Mouse (Mus musculus) cerebellum, adult 9-10 months (tissue): ENCODE results near the gene Zfr.
"Not testable (repeated sequence)": the region's sequence is repeated elsewhere in the genome, so short reads cannot be mapped to it uniquely, and the experiment has no call there.

Experiments
- DNase-seq: peaks from one replicate; pipeline ENCODE4 v3.0.0; 2022

Zfr gene

DNA sequence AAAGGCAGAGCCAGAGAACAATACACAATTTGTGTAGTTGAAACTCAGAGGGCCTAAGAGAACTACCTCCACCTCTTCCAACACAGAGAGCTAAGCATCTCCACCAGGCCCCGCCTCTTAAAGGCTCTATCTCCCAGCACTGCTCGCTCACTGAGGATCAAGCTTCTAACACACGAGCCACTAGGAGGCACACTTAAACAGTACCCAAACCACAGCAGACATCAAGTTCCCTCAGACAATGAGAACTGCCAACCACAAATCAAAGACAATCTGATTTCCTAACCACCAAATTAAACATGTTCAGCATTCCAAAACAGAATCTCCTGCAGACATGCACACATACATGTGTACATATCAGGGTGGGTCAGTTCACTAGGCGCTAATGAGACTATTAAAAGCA, 9.4 kb upstream of the Zfr start:
- no peak for DNase-seq

DNA sequence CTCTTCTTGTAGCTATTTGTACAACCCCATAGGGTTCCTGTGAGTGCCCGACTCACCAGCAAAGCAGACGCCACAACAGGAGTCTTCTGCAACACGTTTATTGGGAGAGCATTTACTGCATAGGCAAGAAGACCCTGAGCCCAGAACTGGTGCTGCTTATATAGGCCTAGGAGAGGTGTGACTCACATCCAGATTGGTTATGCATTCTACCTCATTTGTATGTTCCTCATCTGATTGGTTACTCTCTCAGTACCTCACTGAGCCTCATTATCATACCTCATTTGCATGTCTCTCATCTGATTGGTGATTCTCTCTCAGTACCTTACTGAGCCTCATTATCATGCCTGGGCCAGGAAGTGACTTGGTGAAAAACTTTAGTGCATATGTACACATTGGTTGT, 8.7 kb upstream of the Zfr start:
- not testable (repeated sequence) for DNase-seq

DNA sequence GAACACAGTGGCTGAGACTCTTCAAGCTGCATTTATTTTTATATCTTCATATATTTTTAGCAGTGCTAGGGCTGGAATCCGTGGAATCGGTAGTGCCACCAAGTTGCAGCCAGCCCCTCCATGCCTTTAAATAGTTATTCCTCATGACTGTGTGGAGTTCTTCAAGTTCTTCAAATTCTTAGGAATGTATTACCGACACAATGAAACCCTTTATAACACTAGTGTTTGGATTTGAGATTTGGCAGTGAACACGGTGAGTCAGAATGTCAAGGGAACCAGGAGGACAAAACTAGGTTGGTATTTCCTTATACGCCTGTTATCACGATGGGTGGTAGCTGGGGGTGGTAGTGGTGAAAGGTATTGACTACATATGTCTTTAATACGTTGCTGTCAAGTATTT, 6.4 kb upstream of the Zfr start:
- DNase-seq, result no peak

DNA sequence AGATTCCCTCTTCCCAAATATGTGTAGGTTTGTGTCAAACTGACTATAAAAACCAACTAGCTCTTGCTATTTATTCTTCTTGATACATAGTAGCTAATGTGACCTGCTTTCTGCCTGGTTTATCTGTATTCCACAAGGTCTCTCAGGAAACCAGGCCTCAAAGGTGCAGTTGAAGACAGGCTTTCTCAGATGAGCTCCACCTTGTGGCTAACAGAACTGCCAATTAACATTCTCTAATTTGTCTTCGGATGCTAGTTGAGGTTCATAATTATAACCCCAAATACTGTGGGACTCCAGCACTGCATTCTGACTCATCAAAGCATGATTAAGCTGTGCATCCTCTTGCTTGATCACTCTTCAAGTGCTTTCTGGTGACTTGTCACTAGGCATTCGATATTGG, 4.2 kb upstream of the Zfr start:
- peak; percentile 52 for DNase-seq

DNA sequence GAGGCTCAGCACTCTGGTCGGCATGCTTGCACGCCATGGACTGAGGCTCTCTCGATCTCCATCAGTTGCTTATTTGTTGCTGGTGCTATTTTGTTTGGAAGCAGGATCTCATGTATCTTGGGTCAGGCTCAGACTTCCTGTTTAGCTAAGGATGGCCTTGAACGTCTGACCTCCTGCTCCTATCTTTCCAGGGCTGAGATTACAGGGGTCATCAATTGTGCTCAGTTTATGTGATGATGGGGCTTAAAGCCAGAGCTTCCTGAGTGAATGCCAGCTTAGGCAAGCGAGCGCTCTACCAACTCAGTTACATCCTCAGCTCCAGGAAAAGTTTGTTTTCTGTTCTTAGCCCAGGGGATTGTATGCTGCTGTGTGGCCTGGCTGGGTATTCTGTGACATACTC, 3.1 kb upstream of the Zfr start:
- DNase-seq, result no peak

DNA sequence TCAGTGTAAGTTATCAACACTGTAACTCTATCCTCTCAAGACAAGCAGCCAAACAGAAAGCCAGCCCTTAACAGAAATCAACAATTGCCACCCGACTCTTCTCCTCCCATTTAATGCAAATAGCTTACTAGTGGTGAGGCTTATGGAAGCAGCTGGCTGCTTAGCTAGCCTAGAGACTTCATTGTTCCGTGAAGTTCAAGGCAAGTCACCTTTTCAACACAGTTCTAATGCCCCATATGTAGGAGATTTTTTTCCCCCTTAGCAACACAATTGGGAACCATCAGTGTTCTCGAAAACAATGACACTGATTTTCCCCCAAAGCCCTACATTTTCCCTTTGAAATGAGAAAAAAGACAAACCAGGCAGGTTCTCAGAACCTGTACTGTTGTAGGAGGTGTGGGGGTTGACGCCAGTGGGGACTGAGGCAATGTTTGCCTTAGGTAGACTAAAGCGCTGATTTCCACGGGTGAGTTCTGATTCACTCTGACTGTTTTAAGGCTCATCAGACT, 1.9 kb upstream of the Zfr start:
- no peak for DNase-seq

DNA sequence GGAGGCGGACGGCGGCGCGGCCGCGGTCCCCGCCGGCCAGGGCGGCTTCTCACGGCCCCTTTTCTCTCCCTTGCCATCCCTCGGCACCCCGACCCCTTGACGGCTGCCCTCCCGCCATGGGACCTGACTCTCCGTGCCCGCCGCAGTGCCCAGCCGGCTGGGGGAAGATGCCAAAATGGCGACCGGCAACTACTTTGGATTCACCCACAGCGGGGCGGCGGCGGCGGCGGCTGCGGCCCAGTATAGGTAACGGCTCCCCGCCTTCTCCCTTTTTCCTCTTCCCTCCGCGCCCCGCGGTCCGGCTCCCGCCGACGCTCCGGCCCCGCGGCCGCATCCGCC, 431 bp downstream of the Zfr start:
- DNase-seq, result no peak

DNA sequence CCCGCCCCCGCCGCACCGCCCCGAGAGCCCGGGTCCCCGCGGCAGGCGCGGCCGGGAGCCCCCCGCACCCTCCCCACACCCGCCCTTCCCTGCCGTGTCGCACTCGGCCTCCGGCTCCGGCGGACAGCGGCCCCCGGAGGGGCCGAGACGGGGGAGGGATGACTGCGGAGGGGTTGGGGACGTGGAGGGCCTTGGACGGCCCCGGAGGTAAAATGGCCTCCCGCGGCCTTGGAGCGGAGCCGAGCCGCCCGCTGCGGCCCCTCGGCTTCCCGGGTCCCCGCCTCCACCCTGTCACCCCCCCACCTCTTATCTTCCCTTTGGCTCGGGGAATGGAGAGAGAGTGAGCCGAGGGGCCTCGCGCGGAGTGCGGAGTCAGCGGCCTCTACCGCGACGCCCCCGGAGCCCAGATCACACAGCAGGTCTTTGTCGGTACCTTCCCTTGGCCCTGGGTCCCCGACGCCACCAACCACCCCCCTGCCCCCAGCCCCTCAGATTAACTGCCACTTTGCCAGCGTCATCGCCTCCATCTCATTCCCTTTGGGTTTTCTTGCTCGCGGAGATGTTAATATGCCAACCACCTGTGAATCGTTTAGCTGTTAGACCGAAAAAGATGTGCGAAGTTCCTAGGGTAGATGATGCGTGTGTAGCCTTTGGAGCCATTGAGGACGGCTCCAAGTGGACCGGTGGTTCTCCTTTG, 949 bp downstream of the Zfr start:
- DNase-seq, result peak; percentile 62

DNA sequence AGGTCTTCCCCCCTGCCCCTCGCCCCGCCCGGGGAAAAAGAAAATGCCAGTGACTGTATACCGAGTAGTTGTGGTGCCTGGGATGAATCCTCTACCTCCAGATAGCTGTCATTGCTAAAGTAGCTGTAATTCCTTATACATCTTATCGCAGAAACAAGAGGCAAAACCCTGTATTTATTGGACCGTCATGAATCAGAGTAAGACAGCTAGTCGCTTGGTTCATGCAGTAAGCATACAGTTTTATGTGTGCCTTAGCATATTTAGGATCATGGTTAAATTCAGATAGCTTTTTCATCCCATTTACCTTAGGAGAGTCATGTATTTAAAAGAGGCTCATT, 1.5 kb downstream of the Zfr start:
- DNase-seq, result no peak

DNA sequence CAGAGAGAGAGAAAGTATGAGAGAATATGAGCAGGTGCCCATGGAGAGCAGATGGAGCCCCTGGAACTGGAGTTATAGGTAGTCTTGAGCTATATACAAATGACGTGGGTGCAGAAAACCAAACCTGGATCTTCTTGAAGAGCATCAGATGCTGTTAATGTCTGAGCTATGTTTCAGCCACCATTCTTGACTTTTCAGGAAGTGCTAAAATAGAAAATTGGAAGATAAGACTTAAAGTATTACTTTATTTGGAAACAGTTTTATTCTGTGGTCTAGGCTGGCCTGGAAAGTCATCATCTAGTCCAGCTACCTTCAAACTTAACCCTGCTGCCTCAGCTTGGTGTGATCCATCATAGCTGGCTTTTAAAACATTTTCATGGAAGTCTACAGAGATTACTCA, 7.3 kb downstream of the Zfr start:
- DNase-seq, result no peak

DNA sequence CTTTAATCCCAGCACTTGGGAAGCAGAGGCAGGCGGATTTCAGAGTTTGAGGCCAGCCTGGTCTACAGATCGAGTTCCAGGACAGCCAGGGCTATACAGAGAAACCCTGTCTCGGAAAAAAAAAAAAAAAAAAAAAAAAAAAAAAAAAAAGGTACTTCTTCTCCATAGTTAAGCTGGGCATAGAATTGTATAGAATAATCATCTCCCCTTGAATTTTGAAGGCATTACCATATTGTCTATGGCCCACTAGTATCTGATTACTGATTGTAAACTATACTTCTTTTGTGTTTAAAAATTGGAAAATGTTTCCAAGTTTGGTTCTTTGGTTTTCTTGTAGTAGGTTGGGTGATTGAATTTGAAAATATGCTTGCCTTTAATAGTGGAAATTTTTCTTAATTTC, 13.2 kb downstream of the Zfr start:
- not testable (repeated sequence) for DNase-seq

DNA sequence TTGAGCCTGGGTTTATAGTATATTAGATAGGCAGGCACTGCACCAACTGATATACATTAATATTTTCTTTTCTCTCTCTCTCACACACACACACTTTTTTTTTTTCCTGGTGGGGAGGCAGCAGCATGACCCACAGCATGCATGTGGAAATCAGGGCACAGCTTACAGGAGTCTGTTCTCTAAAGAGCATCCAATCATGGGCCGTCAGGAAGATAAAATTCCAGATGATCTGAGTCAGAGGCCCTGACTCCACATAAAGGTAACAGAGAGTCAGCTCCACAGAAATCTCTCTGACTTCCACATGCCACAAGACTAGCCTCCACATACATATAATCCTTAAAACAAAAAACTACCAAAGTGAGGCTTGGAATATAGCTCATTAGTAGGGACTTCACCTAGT, 16.9 kb downstream of the Zfr start:
- no peak for DNase-seq

DNA sequence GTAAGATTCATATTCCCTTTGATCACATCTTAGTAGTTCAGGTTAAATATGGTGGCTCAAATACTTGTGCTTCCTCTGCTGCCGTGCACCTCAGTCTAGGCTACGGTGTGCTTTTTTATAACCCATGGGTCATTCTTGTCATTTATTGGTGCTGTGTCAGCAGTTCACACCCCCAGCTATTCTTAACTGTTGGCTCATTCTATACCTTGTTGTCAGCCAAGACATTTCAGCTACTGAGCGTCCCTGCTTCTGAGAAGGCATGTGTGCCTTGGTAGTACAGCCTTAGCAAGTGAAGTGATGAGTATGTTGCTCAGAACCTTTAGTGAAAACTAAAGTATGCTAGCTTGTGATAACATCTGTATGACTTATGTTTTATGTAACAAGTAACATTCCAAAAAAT, 17.7 kb downstream of the Zfr start:
- peak; percentile 67 for DNase-seq

DNA sequence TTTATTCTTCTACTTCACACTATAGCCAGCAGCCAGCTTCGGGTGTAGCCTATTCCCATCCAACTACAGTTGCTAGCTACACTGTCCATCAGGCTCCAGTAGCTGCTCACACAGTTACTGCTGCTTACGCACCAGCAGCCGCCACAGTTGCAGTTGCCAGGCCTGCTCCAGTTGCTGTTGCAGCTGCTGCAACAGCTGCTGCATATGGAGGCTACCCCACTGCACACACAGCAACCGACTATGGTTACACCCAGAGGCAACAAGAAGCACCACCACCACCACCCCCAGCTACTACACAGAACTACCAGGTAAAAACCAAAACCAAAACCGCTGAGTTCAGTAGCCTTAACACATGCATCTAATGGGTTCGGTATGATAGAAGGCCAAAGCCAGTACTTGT, 18.7 kb downstream of the Zfr start:
- no peak for DNase-seq

DNA sequence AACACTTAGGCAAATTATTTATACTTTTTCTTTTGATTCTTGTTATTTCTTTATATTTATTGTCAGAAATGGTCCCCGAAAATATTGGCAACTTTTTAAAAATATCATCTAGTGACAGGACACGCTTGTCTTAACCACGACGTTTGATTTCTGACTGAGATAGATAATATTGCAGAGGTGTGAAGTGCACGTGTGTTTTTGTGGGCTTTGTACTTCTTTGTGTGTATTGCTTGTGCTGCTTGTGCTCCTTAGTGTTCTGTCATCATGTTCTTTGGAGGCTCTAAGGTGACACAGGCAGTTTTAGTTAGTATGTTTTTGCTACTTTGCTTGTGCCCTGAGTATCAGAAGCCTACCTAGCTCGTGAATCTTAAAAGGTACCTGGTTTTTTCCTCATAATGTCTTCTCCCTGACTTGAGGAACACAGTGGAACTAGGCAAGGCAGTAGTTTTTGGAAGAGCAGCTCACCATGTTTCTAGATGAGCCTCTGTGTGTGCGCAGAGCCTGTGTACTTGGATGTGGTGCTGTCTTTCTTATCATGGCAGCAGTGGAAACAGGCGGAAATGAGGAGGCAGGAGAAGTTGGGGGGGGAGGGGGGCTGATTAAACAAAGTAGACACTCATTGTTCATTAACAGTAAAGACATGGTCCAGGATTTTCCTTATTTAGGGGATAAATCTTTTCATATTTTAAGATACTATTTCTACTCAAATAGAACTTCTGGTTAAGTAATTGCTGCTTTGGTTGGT, 23.5 kb downstream of the Zfr start:
- no peak for DNase-seq

DNA sequence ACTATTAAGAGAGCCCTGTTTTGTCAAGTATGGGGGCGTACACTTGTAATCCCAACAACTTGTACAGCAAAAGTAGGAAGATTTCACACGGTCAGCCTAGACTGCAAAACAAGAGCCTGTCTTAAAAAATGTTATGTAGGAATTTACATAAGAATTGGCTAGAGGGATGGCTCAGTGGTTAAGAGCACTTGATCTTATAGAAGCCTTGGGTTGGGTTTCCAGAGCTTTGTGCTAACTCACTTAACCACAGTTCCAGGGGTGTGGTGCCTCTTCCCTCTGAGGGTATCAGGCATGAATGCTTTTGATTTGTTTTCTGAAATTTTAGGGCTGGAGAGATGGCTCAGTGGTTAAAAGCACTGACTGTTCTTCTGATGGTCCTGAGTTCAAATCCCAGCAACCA, 29.8 kb downstream of the Zfr start:
- DNase-seq, result no peak

DNA sequence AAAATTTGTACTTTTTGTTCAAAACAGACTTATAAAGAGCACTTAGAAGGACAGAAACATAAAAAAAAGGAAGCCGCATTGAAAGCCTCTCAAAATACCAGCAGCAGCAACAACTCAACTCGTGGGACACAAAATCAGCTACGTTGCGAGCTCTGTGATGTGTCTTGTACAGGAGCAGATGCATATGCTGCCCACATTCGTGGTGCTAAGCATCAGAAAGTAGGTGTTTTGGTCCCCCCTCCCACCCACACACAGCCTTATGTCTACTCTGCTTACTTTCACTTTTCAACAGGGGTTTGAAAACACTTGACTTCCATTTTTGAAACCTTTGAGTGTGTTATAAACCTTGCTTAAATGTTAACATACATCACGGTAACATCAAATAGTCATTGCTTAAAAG, 31.9 kb downstream of the Zfr start:
- DNase-seq, result no peak

DNA sequence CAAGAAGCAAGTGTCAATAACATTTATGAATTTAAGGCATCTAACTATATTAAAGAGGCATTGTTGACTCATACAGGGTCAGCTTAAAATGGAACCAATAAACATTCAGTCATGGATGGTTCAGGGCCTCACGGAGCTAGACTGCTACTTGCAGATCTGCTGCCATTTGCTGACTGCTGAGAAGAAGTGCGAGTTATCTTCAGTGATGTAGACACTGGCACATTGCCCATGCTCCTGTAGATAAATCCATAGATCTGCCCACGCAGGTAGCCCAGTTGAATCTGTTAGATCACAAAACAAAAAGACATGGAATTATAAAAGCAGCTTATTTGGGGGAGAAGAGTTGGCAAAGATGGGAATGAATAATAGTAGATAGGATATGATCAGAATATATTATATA, 36.1 kb downstream of the Zfr start:
- no peak for DNase-seq

DNA sequence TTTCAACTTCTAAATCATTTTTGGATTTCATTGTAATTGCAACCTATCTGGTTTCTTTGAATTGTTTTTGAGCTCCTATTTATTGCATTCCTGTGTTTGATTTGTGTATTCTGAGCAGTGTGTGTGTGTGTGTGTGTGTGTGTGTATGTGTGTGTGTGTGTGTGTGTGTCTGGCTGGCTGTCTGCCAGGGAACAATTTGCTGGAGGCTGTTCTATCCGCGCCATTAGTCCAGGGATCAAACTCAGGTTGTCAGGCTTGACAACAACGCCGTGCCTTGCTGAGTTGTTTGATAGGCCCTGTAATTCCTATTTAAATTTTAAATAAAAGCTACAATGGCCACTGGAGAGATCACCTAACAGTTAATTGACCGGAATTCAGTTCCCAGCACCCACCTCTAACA, 60.5 kb downstream of the Zfr start:
- DNase-seq, result no peak

DNA sequence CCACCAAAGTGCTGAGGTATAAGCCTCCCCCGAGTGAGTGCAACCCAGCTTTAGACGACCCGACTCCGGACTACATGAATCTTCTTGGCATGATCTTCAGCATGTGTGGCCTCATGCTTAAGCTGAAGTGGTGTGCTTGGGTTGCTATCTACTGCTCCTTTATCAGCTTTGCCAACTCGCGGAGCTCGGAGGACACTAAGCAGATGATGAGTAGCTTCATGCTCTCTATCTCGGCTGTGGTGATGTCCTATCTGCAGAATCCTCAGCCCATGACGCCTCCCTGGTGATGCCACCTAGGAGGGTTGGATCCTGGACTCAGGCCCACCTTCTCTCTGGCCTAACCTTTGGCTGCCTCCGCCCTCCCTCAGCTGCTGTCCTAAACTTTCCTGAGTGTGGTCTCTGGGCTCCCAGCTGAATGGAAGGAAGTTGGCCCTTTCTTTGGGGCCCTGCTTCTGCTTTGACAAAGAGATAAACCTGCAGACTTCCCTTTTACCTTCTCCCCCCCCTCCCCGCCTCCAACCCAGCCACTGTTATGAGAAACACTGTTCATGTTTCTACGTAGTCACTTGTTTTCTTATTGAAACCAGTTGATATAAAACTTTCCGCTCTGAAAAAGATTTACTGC, 63.7 kb downstream of the Zfr start:
- not testable (repeated sequence) for DNase-seq

DNA sequence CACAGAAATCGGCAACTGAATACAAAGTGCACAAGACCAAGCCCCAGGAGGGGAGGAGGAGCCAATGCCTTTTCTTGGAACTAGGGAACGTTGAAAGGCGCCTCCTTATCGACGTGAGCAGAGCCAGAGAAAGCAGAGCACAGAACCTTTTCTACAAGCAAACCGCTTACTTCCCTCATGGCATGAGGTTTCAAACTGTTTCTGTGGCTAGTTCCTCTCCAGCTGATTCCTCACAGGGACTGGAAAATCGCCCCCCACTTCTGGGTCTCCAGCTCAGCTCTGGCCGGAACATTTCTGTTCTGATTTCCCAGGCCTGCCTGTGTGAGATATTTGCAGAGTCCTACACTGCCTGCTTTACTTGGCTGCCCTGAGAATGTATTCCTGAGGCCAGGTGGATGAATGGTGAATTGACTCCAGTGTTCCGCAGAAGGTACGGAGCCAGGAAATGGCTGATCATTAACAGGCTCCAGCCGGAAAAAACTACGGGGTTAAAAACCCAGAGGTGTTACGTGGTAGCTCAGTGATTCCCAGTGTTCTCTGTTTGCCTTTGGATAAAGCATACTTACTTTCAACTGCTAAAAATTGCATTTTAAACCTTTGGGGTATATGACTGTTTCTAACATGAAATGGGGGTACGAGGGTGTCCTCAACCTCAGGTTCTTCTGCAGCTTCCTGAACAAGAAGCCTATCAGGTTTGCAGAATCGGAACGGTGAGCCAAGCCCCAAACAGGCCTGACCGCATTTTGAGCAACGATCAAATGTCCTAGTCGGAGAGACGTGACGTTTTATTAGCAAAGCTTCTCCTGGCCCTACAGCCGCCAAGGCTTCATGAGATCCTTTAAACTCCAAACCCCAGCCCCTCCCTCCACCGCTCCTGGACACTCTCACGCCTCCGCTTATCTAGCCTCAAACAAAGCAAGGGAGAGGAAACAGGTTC, 76.5 kb downstream of the Zfr start:
- no peak for DNase-seq

DNA sequence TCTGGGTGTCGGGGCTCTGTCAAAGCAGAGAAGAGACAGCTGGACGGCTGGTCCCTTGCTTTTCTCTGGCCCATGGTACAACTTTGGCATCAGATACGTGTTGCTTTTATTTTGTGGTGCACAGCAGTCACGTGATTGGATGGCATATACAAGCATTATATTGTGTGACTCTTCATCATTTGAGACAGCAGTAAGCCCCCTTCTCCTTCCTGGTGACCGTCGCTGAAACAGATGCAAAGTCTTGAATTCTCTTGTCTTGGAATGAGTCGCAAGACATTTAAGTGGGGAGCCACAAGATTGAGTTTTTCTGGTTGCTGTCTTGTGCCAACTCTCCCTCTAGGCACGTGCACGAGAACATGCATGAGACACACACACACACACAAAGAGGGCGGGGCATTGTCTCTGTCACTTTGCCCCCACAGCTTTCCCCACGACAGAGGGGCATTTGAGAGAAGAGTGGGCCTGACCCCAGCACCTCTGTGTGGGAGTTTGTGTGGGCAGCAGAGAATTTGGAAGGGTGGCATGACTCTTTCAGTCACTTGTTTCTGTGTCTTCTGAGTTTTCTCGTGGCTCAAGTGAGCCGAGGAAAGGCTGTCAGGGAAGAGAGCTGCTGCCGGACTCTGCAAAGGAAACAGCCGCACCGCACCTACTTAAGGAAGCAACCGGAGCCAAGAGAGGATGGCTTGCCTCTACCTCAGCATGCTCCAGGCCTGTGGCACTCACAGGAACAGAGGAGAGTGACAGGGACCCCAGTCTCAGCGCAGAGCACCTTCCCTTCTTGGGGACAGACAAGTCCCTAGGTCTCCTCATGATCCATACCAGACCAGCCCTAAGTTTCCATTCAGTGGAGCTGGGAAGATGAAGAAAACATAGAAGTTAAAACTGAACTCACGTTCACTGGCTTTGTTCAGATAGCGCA, 77.4 kb downstream of the Zfr start:
- DNase-seq, result no peak
